Mouse (Mus musculus) naive thymus-derived CD4-positive, alpha-beta T cell, adult 2 months (primary cell): ENCODE data around the gene Kdelr2.

ENCODE experiments used
- DNase-seq: peaks from one replicate; pipeline ENCODE4 v3.0.0-alpha.2; 2011; ENCODE audit warnings: low read depth

Kdelr2 gene

GRCm38 (mm10) chr5:143471165-143471546 lies 67.5 kb downstream of the Kdelr2 start:
- no peak for DNase-seq
